Mouse (Mus musculus): Measurements from ENCODE around the gene Zfp651. TPM values are rescaled to one million over a fixed set of nuclear protein-coding genes. Genes with fewer than 3 reads are reported as not detected.

Zfp651 gene
- polyA plus RNA-seq, 1 experiment from 2014 or later = 16.5 TPM

DNA sequence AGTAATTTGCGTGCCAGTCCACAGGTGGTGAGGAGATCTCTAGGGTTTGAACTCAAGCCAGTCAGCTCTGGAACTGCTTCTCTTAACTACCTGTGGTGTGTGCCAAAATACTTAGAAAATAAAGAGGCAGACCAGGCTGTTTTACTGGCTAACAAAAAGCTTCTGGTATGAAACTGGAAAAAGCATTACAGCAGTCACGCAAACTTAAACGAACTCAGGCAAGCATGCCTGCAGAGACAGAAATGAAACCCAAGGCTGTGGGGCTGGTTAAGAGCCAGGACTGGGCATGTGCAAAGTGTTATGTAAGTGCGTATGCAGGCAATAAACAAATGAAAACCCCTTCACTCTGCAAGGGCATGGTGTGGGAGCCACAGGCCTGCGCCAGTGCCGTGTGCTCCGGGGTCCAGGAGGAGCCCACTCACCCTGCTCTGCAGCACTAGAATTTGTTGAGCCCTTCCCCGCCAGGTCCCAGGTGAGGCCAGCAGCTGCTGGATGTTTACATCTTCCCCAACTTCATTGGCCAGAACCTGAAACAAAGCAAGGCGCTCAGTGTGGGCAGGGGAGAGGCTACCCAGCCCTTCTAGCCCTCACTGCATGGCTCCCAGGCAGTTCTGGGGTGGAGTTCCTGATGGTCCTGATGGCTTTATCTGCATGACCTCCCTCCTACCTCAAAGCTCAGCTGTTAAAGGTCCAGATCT, 60.1 kb downstream of the Zfp651 start:
- Histone ChIP-seq H3K4me2 (ENCODE audit: low read length) (no peak overlapping the region), H3K4me1 (ENCODE audit: control insufficient read depth in 2 of 2, insufficient read depth in 2 of 2, low read length in 2 of 2) (no peaks in the 10 kb centered on the region; a peak in 1 of 4 replicates), H3K4me3 (ENCODE audit: control insufficient read depth in 1 of 2, insufficient read depth in 1 of 2, low read depth in 1 of 2, low read length in 2 of 2) (no peak overlapping the region), H3K27me3 (ENCODE audit: control insufficient read depth, insufficient read depth, low read length) (no peaks in the 10 kb centered on the region), H3K27ac (replicated peaks in 1 of 2; ENCODE audit: control insufficient read depth in 1 of 2, insufficient read depth in 1 of 2, low read depth in 2 of 2, low read length in 2 of 2) (no peak overlapping the region), H3K9me3 (ENCODE audit: control insufficient read depth, low read length) (no peaks in the 10 kb centered on the region), H3K9ac (ENCODE audit: low read length) (no peak overlapping the region), H3K36me3 (ENCODE audit: control insufficient read depth, insufficient read depth, low read length) (no peaks in the 10 kb centered on the region)
- 81% methylated on average over 9 of the region's 9 CpGs for WGBS
- ATAC-seq (ENCODE audit: insufficient number of reproducible peaks, insufficient read depth, low FRiP score, low read depth) = no peak

DNA sequence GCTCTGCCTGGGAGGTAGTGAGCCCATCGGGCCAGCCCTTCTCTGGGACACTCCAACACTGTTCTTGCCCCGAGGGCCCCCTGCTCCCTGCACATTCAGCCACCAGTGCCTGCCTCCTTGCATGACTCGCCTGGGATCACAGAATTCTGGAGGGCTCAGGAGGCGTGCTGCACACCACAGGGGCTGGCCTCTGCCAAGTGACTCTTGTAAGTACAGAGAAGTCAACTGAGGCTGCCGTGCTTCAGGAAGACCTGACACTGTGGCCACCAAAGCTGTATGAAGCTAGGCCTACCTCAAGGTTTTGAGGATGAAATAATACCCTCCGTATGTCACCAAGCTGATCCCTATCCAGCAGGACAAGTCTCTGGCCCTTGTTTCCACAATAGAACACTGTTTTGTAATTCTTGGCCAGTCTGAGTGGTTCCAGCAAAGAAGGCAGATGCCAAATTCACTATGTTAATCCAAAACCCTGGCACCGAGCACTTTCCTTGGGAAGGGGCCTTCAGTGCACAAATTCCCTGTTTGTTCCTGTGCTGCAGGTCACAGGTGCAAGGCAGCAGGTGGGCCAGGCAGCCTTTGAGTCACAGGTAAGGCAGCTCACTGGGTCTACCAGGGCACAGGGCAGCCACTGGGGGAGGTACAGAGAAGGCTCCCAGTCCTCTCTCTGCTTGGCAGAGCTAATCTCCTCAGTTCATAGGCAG, 60.8 kb downstream of the Zfp651 start:
- no peak overlapping the region for H3K4me2 ChIP-seq (ENCODE audit: low read length)
- H3K27ac ChIP-seq (replicated peaks in 1 of 2; ENCODE audit: control insufficient read depth in 1 of 2, insufficient read depth in 1 of 2, low read depth in 2 of 2, low read length in 2 of 2) = no peak overlapping the region
- H3K4me3 ChIP-seq (ENCODE audit: control insufficient read depth in 1 of 2, insufficient read depth in 1 of 2, low read depth in 1 of 2, low read length in 2 of 2) = no peak overlapping the region
- H3K27me3 ChIP-seq (ENCODE audit: control insufficient read depth, insufficient read depth, low read length) = no peaks in the 10 kb centered on the region
- WGBS = 46% methylated on average over 7 of the region's 7 CpGs
- no peaks in the 10 kb centered on the region; a peak in 1 of 4 replicates for H3K4me1 ChIP-seq (ENCODE audit: control insufficient read depth in 2 of 2, insufficient read depth in 2 of 2, low read length in 2 of 2)
- H3K36me3 ChIP-seq (ENCODE audit: control insufficient read depth, insufficient read depth, low read length) = no peaks in the 10 kb centered on the region
- no peak overlapping the region for H3K9ac ChIP-seq (ENCODE audit: low read length)
- no peak for ATAC-seq (ENCODE audit: insufficient number of reproducible peaks, insufficient read depth, low FRiP score, low read depth)
- H3K9me3 ChIP-seq (ENCODE audit: control insufficient read depth, low read length) = no peaks in the 10 kb centered on the region

DNA sequence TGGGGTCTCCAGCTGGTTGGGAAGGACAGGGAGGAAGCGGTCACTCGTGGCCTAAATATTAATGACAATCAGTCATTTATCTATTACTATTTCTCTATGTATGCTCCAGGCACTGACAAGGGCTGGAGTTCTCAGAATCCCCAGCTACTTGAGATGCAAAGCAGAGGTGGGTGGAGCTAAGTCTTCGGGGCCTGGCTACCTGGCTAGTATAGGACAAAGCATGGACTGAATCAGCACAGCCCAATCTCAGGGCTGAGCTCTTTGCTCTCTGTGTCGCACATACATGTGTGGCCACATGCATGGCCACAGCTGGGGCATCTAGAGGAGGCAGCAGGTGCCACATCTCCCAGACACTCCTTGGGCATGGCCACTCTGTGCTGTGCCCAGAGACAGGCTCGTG, 61.6 kb downstream of the Zfp651 start:
- H3K4me1 ChIP-seq (ENCODE audit: control insufficient read depth in 2 of 2, insufficient read depth in 2 of 2, low read length in 2 of 2) = no peaks in the 10 kb centered on the region; a peak in 1 of 4 replicates
- H3K4me2 ChIP-seq (ENCODE audit: low read length) = no peak overlapping the region
- H3K36me3 ChIP-seq (ENCODE audit: control insufficient read depth, insufficient read depth, low read length) = no peaks in the 10 kb centered on the region
- H3K27me3 ChIP-seq (ENCODE audit: control insufficient read depth, insufficient read depth, low read length) = no peaks in the 10 kb centered on the region
- no peak overlapping the region for H3K27ac ChIP-seq (replicated peaks in 1 of 2; ENCODE audit: control insufficient read depth in 1 of 2, insufficient read depth in 1 of 2, low read depth in 2 of 2, low read length in 2 of 2)
- H3K9ac ChIP-seq (ENCODE audit: low read length) = no peak overlapping the region
- ATAC-seq (ENCODE audit: insufficient number of reproducible peaks, insufficient read depth, low FRiP score, low read depth) = no peak
- 68% methylated on average over 5 of the region's 5 CpGs for WGBS
- no peaks in the 10 kb centered on the region for H3K9me3 ChIP-seq (ENCODE audit: control insufficient read depth, low read length)
- no peak overlapping the region for H3K4me3 ChIP-seq (ENCODE audit: control insufficient read depth in 1 of 2, insufficient read depth in 1 of 2, low read depth in 1 of 2, low read length in 2 of 2)

Other genes with a start within 250 kb of the Zfp651 start
- not detected in 2 replicates for gene Lyzl4, start 117.2 kb upstream of the Zfp651 start, polyA plus RNA-seq (2014; fragmentation: Nextera tagmentation; extraction: Ambion mirVana)
- 0.11 and 0.16 TPM in 2 replicates for gene Vipr1, start 116.6 kb upstream of the Zfp651 start, polyA plus RNA-seq (2014; fragmentation: Nextera tagmentation; extraction: Ambion mirVana)
- gene Sec22c, start 53.8 kb upstream of the Zfp651 start, polyA plus RNA-seq (2014; fragmentation: Nextera tagmentation; extraction: Ambion mirVana) = 4.4 and 4.9 TPM in 2 replicates
- 227 and 237 TPM in 2 replicates for gene Ss18l2, start 49.0 kb upstream of the Zfp651 start, polyA plus RNA-seq (2014; fragmentation: Nextera tagmentation; extraction: Ambion mirVana)
- 48.7 and 50.4 TPM in 2 replicates for gene Nktr, start 40.2 kb upstream of the Zfp651 start, polyA plus RNA-seq (2014; fragmentation: Nextera tagmentation; extraction: Ambion mirVana)
- gene Klhl40, start 18.3 kb downstream of the Zfp651 start, polyA plus RNA-seq (2014; fragmentation: Nextera tagmentation; extraction: Ambion mirVana) = 3.6 and 3.8 TPM in 2 replicates
- gene Hhatl, start 33.2 kb downstream of the Zfp651 start, polyA plus RNA-seq (2014; fragmentation: Nextera tagmentation; extraction: Ambion mirVana) = 17.8 and 18.6 TPM in 2 replicates
- gene Ccdc13, start 80.1 kb downstream of the Zfp651 start, polyA plus RNA-seq (2014; fragmentation: Nextera tagmentation; extraction: Ambion mirVana) = 0.22 and 0.27 TPM in 2 replicates
- gene Higd1a, start 99.0 kb downstream of the Zfp651 start, polyA plus RNA-seq (2014; fragmentation: Nextera tagmentation; extraction: Ambion mirVana) = 252 and 275 TPM in 2 replicates
- gene Ackr2, start 139.0 kb downstream of the Zfp651 start, polyA plus RNA-seq (2014; fragmentation: Nextera tagmentation; extraction: Ambion mirVana) = 1.2 and 1.3 TPM in 2 replicates
- gene Cyp8b1, start 157.0 kb downstream of the Zfp651 start, polyA plus RNA-seq (2014; fragmentation: Nextera tagmentation; extraction: Ambion mirVana) = not detected in 2 replicates
- gene Fam198a, start 191.7 kb downstream of the Zfp651 start, polyA plus RNA-seq (2014; fragmentation: Nextera tagmentation; extraction: Ambion mirVana) = 0.97 and 1.6 TPM in 2 replicates
- 10.5 and 12.1 TPM in 2 replicates for gene Pomgnt2, start 237.8 kb downstream of the Zfp651 start, polyA plus RNA-seq (2014; fragmentation: Nextera tagmentation; extraction: Ambion mirVana)